Mouse (Mus musculus) megakaryocyte, embryonic 14.5 days (primary cell): ENCODE measurements at regions not wholly inside any gene's neighbourhood (a gene's known extent, or its start where the extent isn't known, plus 50 kb on each side); places are given as distances from the start of the nearest gene placed in this dataset.

ENCODE experiments used
- H3K27me3 ChIP-seq: replicated peaks from 2 replicates; pipeline ENCODE3; 2012; ENCODE audit warnings: inconsistent platforms
- H3K36me3 ChIP-seq: replicated peaks from 2 replicates; pipeline ENCODE3; 2012; ENCODE audit warnings: low read length, inconsistent platforms, mixed read lengths
- H3K4me1 ChIP-seq: 2 replicates; pipeline ENCODE4 v1.6.1; 2012; ENCODE audit warnings: inconsistent platforms
- H3K4me3 ChIP-seq: replicated peaks from 2 replicates; pipeline ENCODE3; 2012; ENCODE audit warnings: moderate library complexity, mild to moderate bottlenecking, inconsistent platforms
- H3K9me3 ChIP-seq: 2 replicates; pipeline ENCODE4 v1.6.1; 2012; ENCODE audit warnings: inconsistent platforms
- FLI1 ChIP-seq: IDR thresholded peaks from 2 replicates; pipeline ENCODE4 v1.6.1; 2012; ENCODE audit warnings: low read length, inconsistent platforms, mixed read lengths
- GATA1 ChIP-seq: IDR thresholded peaks from 3 replicates; pipeline ENCODE4 v1.6.1; 2012; ENCODE audit warnings: mixed read lengths, low read length, inconsistent platforms, borderline replicate concordance

DNA sequence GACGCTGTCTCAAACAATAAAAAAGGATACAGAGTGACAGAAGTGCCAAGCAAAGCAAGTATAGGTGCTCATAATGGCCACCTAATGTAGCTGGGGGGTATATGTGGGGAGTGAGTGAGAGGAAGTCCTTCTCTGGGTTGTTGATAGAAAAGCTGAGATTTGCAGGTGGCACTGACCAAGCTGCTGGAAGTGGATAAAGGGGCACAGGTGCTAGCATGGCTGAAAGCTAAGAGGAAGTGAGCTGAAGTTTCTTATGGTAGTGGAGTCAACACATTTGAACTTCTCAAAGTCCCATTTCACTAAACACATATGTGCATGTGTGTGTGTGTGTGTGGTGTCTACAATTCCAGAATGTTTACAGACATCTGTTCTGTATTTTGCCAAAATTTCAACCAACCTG is 94.0 kb downstream of the Tmsb4x start:
- H3K9me3 ChIP-seq: no peaks in the 10 kb centered on the region
- H3K36me3 ChIP-seq: no peaks in the 10 kb centered on the region
- peaks cover 14% of the 10 kb centered on the region for H3K4me1 ChIP-seq
- H3K27me3 ChIP-seq: no peaks in the 10 kb centered on the region
- H3K4me3 ChIP-seq: no peak overlapping the region
- TF ChIP-seq FLI1 (no peak), GATA1 (no peak)

DNA sequence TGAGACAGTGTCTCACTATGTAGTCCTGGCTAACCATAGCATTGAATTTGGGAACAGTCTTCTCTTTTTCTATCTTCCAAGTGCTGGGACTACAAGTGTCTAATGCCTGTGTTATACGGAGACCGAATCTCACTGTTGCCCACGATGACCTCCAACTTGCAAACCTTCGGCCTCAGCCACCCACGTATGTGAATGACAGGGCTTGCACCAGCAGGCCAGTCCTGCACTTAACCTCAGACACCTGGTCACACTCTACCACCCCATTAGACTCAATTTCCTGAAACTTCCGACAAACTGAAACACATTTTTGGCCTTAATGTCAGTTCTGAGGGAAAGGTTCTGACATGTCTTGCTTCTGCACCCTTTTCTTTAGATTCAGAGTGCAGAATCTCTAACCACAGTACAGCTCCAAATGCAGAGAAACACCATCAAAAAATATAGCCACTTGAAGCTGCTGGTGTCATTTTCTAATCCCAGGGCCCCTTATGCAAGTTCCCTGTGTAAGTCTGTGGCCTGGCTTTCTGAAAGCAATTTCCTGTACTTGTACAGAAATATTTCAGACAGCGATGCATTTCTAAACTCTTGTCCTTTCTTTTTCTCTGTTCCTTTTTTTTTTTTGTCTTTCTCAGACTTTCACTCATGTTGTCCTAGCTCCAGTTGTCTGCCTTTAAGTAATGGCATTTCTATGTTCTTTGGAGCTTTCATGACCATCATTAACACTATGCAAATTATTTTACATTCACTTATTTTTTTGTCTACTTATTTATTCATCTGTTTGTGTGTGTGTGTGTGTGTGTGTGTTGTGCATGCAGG is 97.8 kb downstream of the Tmsb4x start:
- Histone ChIP-seq H3K27me3 (no peaks in the 10 kb centered on the region), H3K4me3 (peak overlapping the region; percentile 69), H3K9me3 (no peaks in the 10 kb centered on the region), H3K4me1 (peaks cover 49% of the 10 kb centered on the region), H3K36me3 (no peaks in the 10 kb centered on the region)
- TF ChIP-seq GATA1 (no peak), FLI1 (no peak)

DNA sequence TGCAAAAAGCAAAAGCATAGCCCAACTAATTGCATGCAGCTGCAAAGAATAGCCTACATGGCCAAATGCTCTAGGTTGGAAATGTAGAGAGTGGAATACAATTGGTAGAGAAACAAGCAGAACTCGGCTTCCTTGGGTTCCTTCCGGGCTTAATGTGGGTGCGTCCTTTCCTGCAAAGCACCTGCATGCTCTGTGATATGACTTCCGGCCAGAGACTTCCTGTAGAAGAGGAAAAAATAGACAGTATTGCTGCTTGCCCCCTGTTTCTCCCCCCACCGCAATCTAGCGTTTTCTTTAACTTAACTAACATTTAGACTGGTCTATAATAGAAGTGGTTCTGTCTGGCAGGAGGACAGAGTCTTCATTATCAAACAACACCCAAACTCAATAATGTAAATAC is 100.8 kb downstream of the Tmsb4x start:
- TF ChIP-seq GATA1: no peak
- TF ChIP-seq FLI1: no peak
- no peaks in the 10 kb centered on the region for H3K9me3 ChIP-seq
- no peak overlapping the region for H3K4me3 ChIP-seq
- H3K27me3 ChIP-seq: no peaks in the 10 kb centered on the region
- H3K4me1 ChIP-seq: peaks cover 73% of the 10 kb centered on the region
- no peaks in the 10 kb centered on the region for H3K36me3 ChIP-seq

DNA sequence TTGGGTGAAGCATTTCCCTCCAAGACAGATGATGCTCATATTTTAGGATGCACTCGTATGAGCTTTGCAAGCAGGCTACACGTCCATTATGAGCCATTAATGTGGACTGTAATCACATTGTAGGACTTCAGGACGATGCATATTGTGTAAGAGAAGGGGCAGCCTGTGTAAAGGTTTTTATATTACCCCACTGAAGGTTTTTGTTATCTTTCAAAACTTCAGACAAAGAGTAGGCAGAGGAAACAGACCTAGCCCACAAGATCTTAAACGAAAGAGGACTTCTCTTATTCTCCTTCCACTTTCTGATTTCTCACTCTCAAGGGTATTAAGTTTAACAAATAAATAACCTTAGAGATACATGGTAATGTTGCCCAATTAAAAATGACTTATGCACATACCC is 101.6 kb downstream of the Tmsb4x start:
- no peaks in the 10 kb centered on the region for H3K36me3 ChIP-seq
- no peak overlapping the region for H3K4me3 ChIP-seq
- H3K27me3 ChIP-seq: no peaks in the 10 kb centered on the region
- no peaks in the 10 kb centered on the region for H3K9me3 ChIP-seq
- TF ChIP-seq FLI1 (no peak), GATA1 (no peak)
- peaks cover 80% of the 10 kb centered on the region for H3K4me1 ChIP-seq

DNA sequence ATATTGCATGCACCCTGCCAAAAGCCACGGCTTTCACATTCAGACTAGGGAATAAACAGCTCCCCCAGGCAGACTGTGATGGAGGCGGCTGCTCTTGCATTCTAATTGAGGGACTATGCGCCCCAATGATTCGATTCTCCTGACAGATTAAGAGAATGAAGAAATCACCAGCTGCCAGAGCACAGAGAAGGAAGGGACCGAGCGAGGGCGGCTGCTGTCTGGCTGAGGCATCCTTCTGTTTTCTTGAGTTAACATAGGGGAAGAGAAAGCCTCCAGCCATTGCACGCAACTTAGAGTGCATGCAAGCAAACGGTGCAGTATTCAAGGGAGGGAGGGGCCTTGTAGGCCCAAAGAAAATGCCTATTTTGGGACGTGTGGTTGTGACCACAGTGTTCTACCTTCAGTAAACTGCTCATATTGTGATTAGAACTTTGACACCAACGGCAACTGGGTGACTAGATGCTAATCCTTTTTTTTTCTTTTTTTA is 103.1 kb downstream of the Tmsb4x start:
- H3K4me1 ChIP-seq: peaks cover 85% of the 10 kb centered on the region
- no peaks in the 10 kb centered on the region for H3K9me3 ChIP-seq
- H3K4me3 ChIP-seq: no peak overlapping the region
- no peaks in the 10 kb centered on the region for H3K36me3 ChIP-seq
- TF ChIP-seq FLI1 (no peak), GATA1 (no peak)
- H3K27me3 ChIP-seq: no peaks in the 10 kb centered on the region

DNA sequence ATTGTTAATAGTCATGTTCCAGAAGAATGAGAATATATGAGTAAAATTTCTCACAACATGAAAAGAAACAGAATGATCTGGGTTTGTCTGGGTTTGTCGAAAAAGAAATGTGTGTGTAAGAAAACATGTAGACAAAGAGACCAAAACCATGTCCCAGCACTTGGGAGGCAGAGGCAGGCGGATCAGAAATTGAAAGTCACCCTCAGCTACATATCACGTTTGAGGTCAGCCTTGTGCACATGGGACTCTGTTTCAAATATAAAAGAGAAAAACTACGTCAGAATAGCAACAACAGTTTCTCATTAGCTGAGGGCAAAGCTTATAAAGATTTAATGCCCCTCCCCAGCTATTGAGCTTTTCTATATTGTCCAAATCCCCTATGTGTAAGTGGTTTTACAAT is 103.8 kb downstream of the Tmsb4x start:
- H3K27me3 ChIP-seq: no peaks in the 10 kb centered on the region
- no peaks in the 10 kb centered on the region for H3K9me3 ChIP-seq
- H3K4me3 ChIP-seq: no peak overlapping the region
- no peaks in the 10 kb centered on the region for H3K36me3 ChIP-seq
- TF ChIP-seq FLI1 (no peak), GATA1 (no peak)
- H3K4me1 ChIP-seq: peaks cover 87% of the 10 kb centered on the region

DNA sequence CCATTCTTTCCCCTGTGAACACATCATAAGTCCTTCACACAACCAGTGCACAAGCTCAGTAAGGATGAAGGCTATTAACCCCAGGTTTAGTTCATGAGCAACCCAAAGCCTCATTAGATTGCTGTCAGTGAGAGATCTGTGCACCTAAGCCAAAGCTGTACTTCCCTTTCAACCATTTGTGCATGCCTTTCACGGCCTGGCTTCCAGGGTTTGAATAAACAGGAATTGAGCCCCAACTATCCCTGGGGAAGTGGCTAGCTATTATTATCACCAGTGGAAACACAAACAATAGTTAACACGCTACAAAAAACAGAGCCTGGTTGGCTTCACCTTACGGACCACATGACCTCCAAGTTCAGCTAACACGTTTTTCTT is 104.9 kb downstream of the Tmsb4x start:
- peaks cover 91% of the 10 kb centered on the region for H3K4me1 ChIP-seq
- TF ChIP-seq FLI1 (no peak), GATA1 (no peak)
- H3K36me3 ChIP-seq: no peaks in the 10 kb centered on the region
- no peaks in the 10 kb centered on the region for H3K9me3 ChIP-seq
- H3K27me3 ChIP-seq: peaks cover 6% of the 10 kb centered on the region
- no peak overlapping the region for H3K4me3 ChIP-seq

DNA sequence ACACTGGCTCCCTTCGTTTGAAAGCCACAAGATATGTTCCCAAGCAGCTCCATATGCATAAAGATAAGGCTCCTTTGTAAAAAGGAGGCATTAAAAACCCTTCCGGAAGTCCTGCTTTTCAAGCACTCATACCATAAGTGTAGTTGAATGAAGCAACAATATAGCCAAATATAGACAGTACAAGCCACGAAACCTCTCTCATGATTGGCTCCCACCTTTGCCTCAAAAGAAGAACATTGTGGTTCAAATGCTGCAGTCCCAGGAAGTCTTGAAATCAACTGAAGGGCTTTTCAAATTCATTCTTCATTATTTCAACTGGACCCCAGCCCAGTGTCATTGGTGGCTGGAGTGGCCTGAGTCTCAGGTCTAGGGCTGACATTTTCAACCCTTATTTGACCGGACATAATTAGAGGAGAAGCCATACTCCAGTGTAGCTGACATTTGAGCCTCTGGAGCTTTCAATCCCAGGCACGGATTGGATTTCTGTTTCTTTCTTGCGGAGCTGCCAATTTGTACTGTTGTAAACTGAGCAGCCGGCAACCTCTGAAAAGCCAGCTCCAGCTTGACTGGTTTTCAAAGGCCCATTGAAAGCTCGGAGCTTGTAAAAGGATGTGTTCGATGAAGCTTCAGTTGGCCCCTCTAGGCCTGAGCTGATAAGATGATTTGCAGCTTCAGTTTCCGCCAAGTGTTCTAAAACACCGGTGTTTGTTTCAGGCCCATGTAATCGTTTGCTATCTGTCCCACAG is 105.4 kb downstream of the Tmsb4x start:
- Histone ChIP-seq H3K36me3 (no peaks in the 10 kb centered on the region), H3K4me1 (peaks cover 90% of the 10 kb centered on the region), H3K4me3 (no peak overlapping the region), H3K27me3 (peaks cover 6% of the 10 kb centered on the region), H3K9me3 (no peaks in the 10 kb centered on the region)
- TF ChIP-seq FLI1 (no peak), GATA1 (no peak)

DNA sequence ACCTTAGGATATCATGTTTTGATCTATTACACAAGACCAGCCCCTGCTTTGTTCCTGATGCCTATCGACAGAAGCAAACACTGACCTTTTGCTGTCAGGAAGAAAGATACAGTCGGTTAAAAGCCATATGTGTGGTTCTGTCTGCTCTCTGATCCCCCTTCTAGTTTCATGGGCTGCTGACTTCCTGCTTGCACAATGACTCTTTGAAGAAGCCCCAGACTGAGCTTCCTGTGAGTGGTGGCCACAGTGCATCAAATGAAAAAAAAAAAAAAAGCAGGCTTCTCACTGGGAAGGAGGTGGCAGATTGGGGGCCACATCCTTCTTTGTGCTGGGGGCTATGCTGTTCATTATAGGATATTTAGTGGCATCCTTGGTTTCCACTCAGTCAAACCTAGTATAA is 107.2 kb downstream of the Tmsb4x start:
- H3K4me1 ChIP-seq: peaks cover 76% of the 10 kb centered on the region
- TF ChIP-seq GATA1 (no peak), FLI1 (no peak)
- H3K27me3 ChIP-seq: peaks cover 6% of the 10 kb centered on the region
- H3K4me3 ChIP-seq: peak overlapping the region; percentile 69
- no peaks in the 10 kb centered on the region for H3K36me3 ChIP-seq
- no peaks in the 10 kb centered on the region for H3K9me3 ChIP-seq

DNA sequence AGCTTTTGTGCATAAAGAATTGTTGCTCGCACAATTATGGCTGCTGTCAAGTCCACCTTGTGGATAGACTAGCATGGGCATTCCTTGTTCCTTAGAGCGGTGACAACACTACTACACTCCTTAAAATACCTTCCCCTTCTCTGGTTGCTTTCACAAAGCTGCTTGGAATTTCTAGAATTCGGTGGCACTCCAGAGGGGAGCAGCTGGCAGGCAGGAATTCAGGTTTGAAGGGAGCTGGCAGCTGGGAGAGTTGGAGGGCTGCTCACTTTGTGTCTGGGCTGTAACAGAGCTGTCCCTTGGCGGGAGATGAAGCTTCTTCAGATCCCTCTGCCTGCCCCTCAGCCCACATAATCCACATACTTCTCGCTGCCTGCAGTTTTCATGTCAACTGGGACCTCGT is 109.7 kb downstream of the Tmsb4x start:
- Histone ChIP-seq H3K4me1 (peaks cover 67% of the 10 kb centered on the region), H3K36me3 (no peaks in the 10 kb centered on the region), H3K27me3 (peaks cover 6% of the 10 kb centered on the region), H3K4me3 (no peak overlapping the region), H3K9me3 (no peaks in the 10 kb centered on the region)
- no peak for TF ChIP-seq GATA1
- no peak for TF ChIP-seq FLI1
